Mouse (Mus musculus) hindbrain, embryonic 10.5 days (tissue): ENCODE results near the gene Edar. TPM values are rescaled to one million over a fixed set of nuclear protein-coding genes. Genes with fewer than 3 reads are reported as not detected.
"Not testable (repeated sequence)": the region's sequence is repeated elsewhere in the genome, so short reads cannot be mapped to it uniquely, and the experiment has no call there.

Source experiments
- DNase-seq: peaks from one replicate; pipeline ENCODE4 v3.0.0-alpha.2; 2017; ENCODE audit warnings: low spot score
- H3K27ac ChIP-seq: fragments of 300-500 bp; sonication (generic); 2 replicates; pipeline ENCODE4 v1.5.1; 2016; ENCODE audit warnings: mild to moderate bottlenecking, moderate library complexity
- H3K27me3 ChIP-seq: fragments of 300-500 bp; sonication (generic); 2 replicates; pipeline ENCODE4 v1.6.1; 2016; ENCODE audit warnings: mild to moderate bottlenecking; ENCODE audit not compliant: poor library complexity, insufficient read depth, severe bottlenecking
- H3K36me3 ChIP-seq: fragments of 300-500 bp; sonication (generic); 2 replicates; pipeline ENCODE4 v1.6.1; 2016; ENCODE audit warnings: mild to moderate bottlenecking, moderate library complexity
- H3K4me1 ChIP-seq: fragments of 300-500 bp; sonication (generic); replicated peaks from 2 replicates; pipeline ENCODE4 v1.6.1; 2016; ENCODE audit warnings: mild to moderate bottlenecking
- H3K4me3 ChIP-seq: fragments of 300-500 bp; sonication (generic); 2 replicates; pipeline ENCODE4 v1.5.1; 2016; ENCODE audit warnings: mild to moderate bottlenecking, moderate library complexity
- H3K9me3 ChIP-seq: fragments of 300-500 bp; sonication (generic); 2 replicates; pipeline ENCODE4 v1.6.1; 2016; ENCODE audit warnings: mild to moderate bottlenecking, moderate library complexity
- WGBS: fragments of 180-500 bp; shearing (Covaris S2); methylation state at CpG from one replicate; pipeline ENCODE4 v1.1.7; 2016; 5-methylcytosine and 5-hydroxymethylcytosine counted together
- polyA plus RNA-seq: library from polyadenylated mRNA; unstranded; fragments of >200 nt; fragmentation: Nextera tagmentation; extraction: Ambion mirVana; gene quantifications from 2 replicates; pipeline ENCODE4 v1.2.1, GENCODE M21; 2016

Gene Edar
- polyA plus RNA-seq = 0.08 and 0.20 TPM in 2 replicates

GRCm38 (mm10) chr10:58675533-58675932 lies at the start of gene Edar:
TSS of gene Edar (minus strand) at chr10:58675654.
- H3K36me3 ChIP-seq = no peaks in the 10 kb centered on the region
- H3K9me3 ChIP-seq = no peaks in the 10 kb centered on the region
- H3K4me3 ChIP-seq = peak within 1 kb of the TSS; percentile 47
- peak; percentile 86 for DNase-seq
- peaks cover 22% of the 10 kb centered on the region for H3K4me1 ChIP-seq
- H3K27me3 ChIP-seq = peaks cover 15% of the 10 kb centered on the region
- no peak within 1 kb of the TSS for H3K27ac ChIP-seq
- WGBS = 4% methylated on average over 20 of the region's 20 CpGs

- H3K4me3 ChIP-seq, H3K9me3 ChIP-seq, H3K27ac ChIP-seq, DNase-seq, H3K4me1 ChIP-seq, H3K27me3 ChIP-seq, H3K36me3 ChIP-seq: not testable (repeated sequence)
These were observed 42.7 kb upstream of the Edar start, which contains the start of gene Gm17542 for GRCm38 (mm10) chr10:58718110-58718509. TSS of gene Gm17542 (minus strand) at chr10:58718210.

- Histone ChIP-seq H3K4me1 (no peaks in the 10 kb centered on the region; the same call in 1 of the 2 replicates), H3K27ac (no peak overlapping the region), H3K9me3 (no peaks in the 10 kb centered on the region), H3K27me3 (no peaks in the 10 kb centered on the region), H3K4me3 (no peak overlapping the region), H3K36me3 (no peaks in the 10 kb centered on the region)
- DNase-seq = no peak
- WGBS = 64% methylated on average over 3 of the region's 3 CpGs
These were observed 39.3 kb upstream of the Edar start for GRCm38 (mm10) chr10:58714789-58715148.

- Histone ChIP-seq H3K36me3 (no peaks in the 10 kb centered on the region), H3K27ac (no peak overlapping the region), H3K4me1 (no peaks in the 10 kb centered on the region; the same call in 1 of the 2 replicates), H3K9me3 (no peaks in the 10 kb centered on the region), H3K4me3 (peak overlapping the region; percentile 14; the same call in 1 of the 2 replicates), H3K27me3 (no peaks in the 10 kb centered on the region)
- WGBS = 48% methylated on average over 24 of the region's 24 CpGs
- DNase-seq = peak; percentile 10
These were observed 38.7 kb upstream of the Edar start for GRCm38 (mm10) chr10:58713855-58714788.

- H3K9me3 ChIP-seq = no peaks in the 10 kb centered on the region
- H3K4me3 ChIP-seq = no peak overlapping the region
- H3K36me3 ChIP-seq = no peaks in the 10 kb centered on the region
- WGBS = 91% methylated on average over 7 of the region's 7 CpGs
- no peaks in the 10 kb centered on the region for H3K27me3 ChIP-seq
- H3K27ac ChIP-seq = no peak overlapping the region
- DNase-seq = no peak
- no peaks in the 10 kb centered on the region; the same call in 1 of the 2 replicates for H3K4me1 ChIP-seq
These were observed 37.8 kb upstream of the Edar start for GRCm38 (mm10) chr10:58713225-58713624.

- Histone ChIP-seq H3K4me3 (no peak overlapping the region), H3K9me3 (no peaks in the 10 kb centered on the region), H3K36me3 (no peaks in the 10 kb centered on the region), H3K27ac (no peak overlapping the region), H3K4me1 (no peaks in the 10 kb centered on the region), H3K27me3 (no peaks in the 10 kb centered on the region)
- 91% methylated on average over 4 of the region's 4 CpGs for WGBS
- no peak for DNase-seq
These were observed 33.6 kb upstream of the Edar start for GRCm38 (mm10) chr10:58709021-58709420.

GRCm38 (mm10) chr10:58700578-58700977 lies 25.1 kb upstream of the Edar start:
- Histone ChIP-seq H3K4me1 (peaks cover 5% of the 10 kb centered on the region), H3K27me3 (no peaks in the 10 kb centered on the region), H3K27ac (no peak overlapping the region), H3K36me3 (no peaks in the 10 kb centered on the region), H3K9me3 (no peaks in the 10 kb centered on the region), H3K4me3 (no peak overlapping the region)
- DNase-seq = no peak
- WGBS = 51% methylated on average over 6 of the region's 6 CpGs

- DNase-seq = no peak
These were observed 24.7 kb upstream of the Edar start for GRCm38 (mm10) chr10:58700160-58700559.

GRCm38 (mm10) chr10:58698955-58699354 lies 23.5 kb upstream of the Edar start:
- H3K27me3 ChIP-seq = no peaks in the 10 kb centered on the region
- no peak for DNase-seq
- peaks cover 5% of the 10 kb centered on the region for H3K4me1 ChIP-seq
- WGBS = 91% methylated on average over 4 of the region's 4 CpGs
- H3K9me3 ChIP-seq = no peaks in the 10 kb centered on the region
- H3K27ac ChIP-seq = no peak overlapping the region
- H3K36me3 ChIP-seq = no peaks in the 10 kb centered on the region
- no peak overlapping the region for H3K4me3 ChIP-seq

More at GRCm38 (mm10) chr10:58700160-58700559, 24.7 kb upstream of the Edar start:
- H3K4me3 ChIP-seq = no peak overlapping the region
- no peaks in the 10 kb centered on the region for H3K9me3 ChIP-seq
- H3K27me3 ChIP-seq = no peaks in the 10 kb centered on the region
- H3K36me3 ChIP-seq = no peaks in the 10 kb centered on the region
- no peak overlapping the region for H3K27ac ChIP-seq
- peaks cover 5% of the 10 kb centered on the region for H3K4me1 ChIP-seq
- WGBS = 54% methylated on average over 4 of the region's 4 CpGs

- WGBS = 73% methylated on average over 7 of the region's 7 CpGs
- no peaks in the 10 kb centered on the region for H3K36me3 ChIP-seq
- no peak for DNase-seq
- H3K4me3 ChIP-seq = no peak overlapping the region
- H3K27me3 ChIP-seq = no peaks in the 10 kb centered on the region
- no peak overlapping the region for H3K27ac ChIP-seq
- no peaks in the 10 kb centered on the region for H3K9me3 ChIP-seq
- no peaks in the 10 kb centered on the region; the same call in 1 of the 2 replicates for H3K4me1 ChIP-seq
These were observed 15.6 kb upstream of the Edar start for GRCm38 (mm10) chr10:58691051-58691450.

- Histone ChIP-seq H3K36me3 (no peaks in the 10 kb centered on the region), H3K9me3 (no peaks in the 10 kb centered on the region), H3K27me3 (peaks cover 12% of the 10 kb centered on the region), H3K27ac (no peak overlapping the region), H3K4me3 (no peak overlapping the region), H3K4me1 (0 out of 2 replicates have a peak, but pooled peaks cover 4% of the 10 kb centered on the region)
- no peak for DNase-seq
- 85% methylated on average over 6 of the region's 6 CpGs for WGBS
These were observed 3.8 kb upstream of the Edar start for GRCm38 (mm10) chr10:58679298-58679697.

- Histone ChIP-seq H3K27ac (peak overlapping the region; percentile 66), H3K4me3 (peak overlapping the region; percentile 16; the same call in 1 of the 2 replicates), H3K27me3 (peaks cover 15% of the 10 kb centered on the region), H3K9me3 (no peaks in the 10 kb centered on the region), H3K4me1 (peaks cover 22% of the 10 kb centered on the region), H3K36me3 (no peaks in the 10 kb centered on the region)
- peak; percentile 77 for DNase-seq
- 41% methylated on average over 15 of the region's 15 CpGs for WGBS
These were observed 2.0 kb downstream of the Edar start for GRCm38 (mm10) chr10:58673278-58674061.
